Mouse (Mus musculus): ENCODE measurements around the gene Pknox1. TPM values are rescaled to one million over a fixed set of nuclear protein-coding genes. Genes with fewer than 3 reads are reported as not detected.

The Pknox1 gene
- total and polyA plus RNA-seq, 2 experiments from 2014 or later = 8.7 to 74.0 TPM

DNA sequence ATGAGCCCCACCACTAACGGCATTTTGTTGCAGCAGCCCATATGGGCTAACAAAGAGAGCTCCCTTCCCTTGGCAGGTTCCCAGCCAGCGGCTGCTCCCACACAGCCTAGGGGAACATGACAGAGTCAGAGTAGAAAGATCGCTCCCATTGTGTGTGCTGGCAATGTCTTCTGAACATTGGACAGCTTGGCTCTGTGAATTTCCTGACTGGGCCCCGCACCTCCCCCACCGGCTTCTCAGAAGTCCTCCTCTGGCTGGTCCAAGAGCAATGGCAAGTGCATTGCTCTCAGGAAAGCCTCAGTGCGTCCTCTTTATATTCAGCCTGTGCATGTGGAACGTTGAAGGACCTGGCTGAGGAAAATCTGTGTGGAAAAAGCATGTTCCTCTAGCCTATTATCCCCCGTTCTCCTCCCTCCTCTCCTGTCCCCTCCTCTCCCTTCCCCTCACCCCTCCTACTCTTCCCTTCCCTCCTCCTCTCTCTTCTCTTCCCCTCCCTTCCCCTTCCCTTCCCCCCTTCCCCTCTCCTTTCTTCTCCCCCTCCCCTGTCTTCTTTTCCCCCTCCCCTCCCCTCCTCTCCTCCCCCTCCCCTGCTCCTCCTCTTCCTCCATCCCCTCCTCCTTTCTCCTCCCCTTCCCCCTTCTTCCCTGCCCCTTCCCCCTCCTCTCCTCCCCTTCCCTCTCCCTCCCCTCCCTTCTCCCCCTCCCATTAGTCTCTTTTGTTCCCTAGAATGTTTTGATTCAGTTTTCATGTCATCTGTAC is 28.5 kb upstream of the Pknox1 start:
- TF ChIP-seq EP300 (IDR thresholded peaks at IDR 0.05; ENCODE audit: low read depth) = no peak
- TF ChIP-seq CTCF (IDR thresholded peaks at IDR 0.05; ENCODE audit: low read depth) = no peak
- peaks cover 7% of the 10 kb centered on the region; the same call in 1 of the 2 replicates for H3K4me1 ChIP-seq (ENCODE audit: control insufficient read depth, insufficient read depth)
- peak; percentile 92 for ATAC-seq (ENCODE audit: insufficient read depth, low read depth)
- H3K27me3 ChIP-seq (ENCODE audit: control insufficient read depth, insufficient read depth, low read length) = no peaks in the 10 kb centered on the region
- no peak overlapping the region for H3K9ac ChIP-seq (replicated peaks; ENCODE audit: low read depth, low read length)
- peak overlapping the region; percentile 78 for H3K27ac ChIP-seq (ENCODE audit: low read depth)
- H3K9me3 ChIP-seq (replicated peaks; ENCODE audit: control insufficient read depth, low read length) = no peaks in the 10 kb centered on the region
- H3K36me3 ChIP-seq (replicated peaks; ENCODE audit: control insufficient read depth, insufficient read depth, low read length) = peaks cover 12% of the 10 kb centered on the region
- H3K4me3 ChIP-seq (ENCODE audit: low read depth, low read length) = no peak overlapping the region
- H3K4me2 ChIP-seq (ENCODE audit: low read depth, low read length) = 0 out of 2 replicates have a peak overlapping the region, but pooled peaks have one; percentile 3
- WGBS = 29% methylated on average over 8 of the region's 8 CpGs
- DNase-seq (ENCODE audit: low spot score) = peak; percentile 72

DNA sequence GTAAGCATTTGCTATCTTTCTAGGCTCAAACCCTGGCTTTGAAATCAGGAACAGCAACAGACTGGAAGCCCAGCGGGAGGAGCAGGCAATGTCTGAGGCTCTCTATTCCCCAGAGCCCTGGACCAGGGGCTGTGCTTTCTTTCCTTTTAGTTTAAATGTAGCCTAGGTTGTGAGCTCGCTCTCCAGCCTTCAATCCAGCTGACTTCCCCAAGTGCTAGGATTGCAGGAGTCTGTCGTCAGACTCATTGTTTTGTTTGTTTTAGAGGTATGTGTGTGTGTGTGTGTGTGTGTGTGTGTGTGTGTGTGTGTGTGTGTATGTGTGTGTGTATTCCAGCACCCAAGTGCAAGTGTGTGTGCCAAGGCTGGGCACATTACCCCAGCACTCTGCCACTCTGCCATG is 24.4 kb upstream of the Pknox1 start:
- WGBS = 50% methylated on average over 3 of the region's 3 CpGs
- Histone ChIP-seq H3K4me3 (ENCODE audit: low read depth, low read length) (no peak overlapping the region), H3K9me3 (replicated peaks; ENCODE audit: control insufficient read depth, low read length) (no peaks in the 10 kb centered on the region), H3K4me2 (ENCODE audit: low read depth, low read length) (no peak overlapping the region), H3K27ac (ENCODE audit: low read depth) (no peak overlapping the region), H3K4me1 (ENCODE audit: control insufficient read depth, insufficient read depth) (peaks cover 4% of the 10 kb centered on the region; the same call in 1 of the 2 replicates), H3K27me3 (ENCODE audit: control insufficient read depth, insufficient read depth, low read length) (no peaks in the 10 kb centered on the region), H3K36me3 (replicated peaks; ENCODE audit: control insufficient read depth, insufficient read depth, low read length) (no peaks in the 10 kb centered on the region), H3K9ac (replicated peaks; ENCODE audit: low read depth, low read length) (no peak overlapping the region)
- TF ChIP-seq CTCF (IDR thresholded peaks at IDR 0.05; ENCODE audit: low read depth) (no peak), EP300 (IDR thresholded peaks at IDR 0.05; ENCODE audit: low read depth) (no peak)
- no peak for ATAC-seq (ENCODE audit: insufficient read depth, low read depth)
- DNase-seq (ENCODE audit: low spot score) = no peak

DNA sequence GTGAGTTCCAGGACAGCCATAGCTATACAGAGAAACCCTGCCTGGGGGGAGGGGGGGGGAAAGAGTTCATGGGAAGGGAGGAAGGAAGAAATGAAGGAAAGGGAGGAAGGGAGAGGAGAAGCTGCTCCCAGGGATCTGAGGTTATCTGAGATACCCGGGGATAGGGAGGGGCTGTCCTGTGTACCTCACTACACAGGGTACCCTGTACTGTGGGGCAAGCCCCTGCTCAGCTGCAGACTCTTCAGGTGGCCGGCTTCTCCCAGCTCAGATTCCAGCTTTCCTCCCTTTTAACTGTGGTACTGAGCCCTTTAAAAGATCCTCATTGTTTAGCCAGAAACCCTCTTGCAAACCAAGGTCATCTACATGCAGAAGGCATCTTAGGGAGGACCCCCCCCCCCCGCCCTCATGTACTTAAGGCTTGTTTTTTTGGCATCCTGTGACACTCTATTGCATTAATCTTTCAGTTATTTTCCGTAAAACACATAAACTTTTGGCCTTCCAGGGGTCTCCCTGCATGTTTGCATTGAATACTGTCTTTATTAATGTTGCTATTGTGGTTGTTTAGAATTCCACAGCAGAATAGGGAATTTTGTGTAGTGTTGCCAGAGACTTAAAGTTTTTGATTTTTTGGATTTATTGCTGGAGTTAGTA is 23.6 kb upstream of the Pknox1 start:
- Histone ChIP-seq H3K36me3 (replicated peaks; ENCODE audit: control insufficient read depth, insufficient read depth, low read length) (no peaks in the 10 kb centered on the region), H3K4me2 (ENCODE audit: low read depth, low read length) (no peak overlapping the region), H3K4me3 (ENCODE audit: low read depth, low read length) (no peak overlapping the region), H3K9ac (replicated peaks; ENCODE audit: low read depth, low read length) (no peak overlapping the region), H3K27me3 (ENCODE audit: control insufficient read depth, insufficient read depth, low read length) (no peaks in the 10 kb centered on the region), H3K27ac (ENCODE audit: low read depth) (no peak overlapping the region), H3K4me1 (ENCODE audit: control insufficient read depth, insufficient read depth) (no peaks in the 10 kb centered on the region), H3K9me3 (replicated peaks; ENCODE audit: control insufficient read depth, low read length) (no peaks in the 10 kb centered on the region)
- DNase-seq (ENCODE audit: low spot score) = no peak
- 73% methylated on average over 4 of the region's 4 CpGs for WGBS
- TF ChIP-seq CTCF (IDR thresholded peaks at IDR 0.05; ENCODE audit: low read depth) (no peak), EP300 (IDR thresholded peaks at IDR 0.05; ENCODE audit: low read depth) (no peak)
- ATAC-seq (ENCODE audit: insufficient read depth, low read depth) = no peak

DNA sequence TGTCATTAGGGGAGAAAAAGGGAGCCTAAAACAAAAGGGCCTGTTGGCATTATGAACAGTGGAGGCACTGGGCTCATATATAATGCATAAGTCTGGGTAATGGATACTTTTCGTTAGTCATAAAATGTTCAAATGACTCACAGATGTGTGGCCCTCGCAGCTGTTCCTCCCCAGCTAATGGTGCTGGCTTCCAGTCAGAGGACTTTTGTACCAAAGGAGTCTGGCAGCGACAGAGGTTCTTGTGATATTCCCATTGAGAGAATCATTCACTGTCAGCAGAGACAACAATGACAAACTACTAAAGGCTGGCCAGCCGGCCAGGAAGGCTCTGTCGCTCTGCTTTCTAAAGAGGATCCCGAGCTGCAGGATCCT is 23.1 kb upstream of the Pknox1 start:
- no peak for ATAC-seq (ENCODE audit: insufficient read depth, low read depth)
- WGBS = 42% methylated on average over 6 of the region's 6 CpGs
- peak; percentile 19 for DNase-seq (ENCODE audit: low spot score)
- Histone ChIP-seq H3K4me1 (ENCODE audit: control insufficient read depth, insufficient read depth) (no peaks in the 10 kb centered on the region), H3K9me3 (replicated peaks; ENCODE audit: control insufficient read depth, low read length) (no peaks in the 10 kb centered on the region), H3K4me3 (ENCODE audit: low read depth, low read length) (no peak overlapping the region), H3K9ac (replicated peaks; ENCODE audit: low read depth, low read length) (no peak overlapping the region), H3K27me3 (ENCODE audit: control insufficient read depth, insufficient read depth, low read length) (no peaks in the 10 kb centered on the region), H3K36me3 (replicated peaks; ENCODE audit: control insufficient read depth, insufficient read depth, low read length) (no peaks in the 10 kb centered on the region), H3K4me2 (ENCODE audit: low read depth, low read length) (no peak overlapping the region), H3K27ac (ENCODE audit: low read depth) (no peak overlapping the region)
- TF ChIP-seq CTCF (IDR thresholded peaks at IDR 0.05; ENCODE audit: low read depth) (no peak), EP300 (IDR thresholded peaks at IDR 0.05; ENCODE audit: low read depth) (no peak)

DNA sequence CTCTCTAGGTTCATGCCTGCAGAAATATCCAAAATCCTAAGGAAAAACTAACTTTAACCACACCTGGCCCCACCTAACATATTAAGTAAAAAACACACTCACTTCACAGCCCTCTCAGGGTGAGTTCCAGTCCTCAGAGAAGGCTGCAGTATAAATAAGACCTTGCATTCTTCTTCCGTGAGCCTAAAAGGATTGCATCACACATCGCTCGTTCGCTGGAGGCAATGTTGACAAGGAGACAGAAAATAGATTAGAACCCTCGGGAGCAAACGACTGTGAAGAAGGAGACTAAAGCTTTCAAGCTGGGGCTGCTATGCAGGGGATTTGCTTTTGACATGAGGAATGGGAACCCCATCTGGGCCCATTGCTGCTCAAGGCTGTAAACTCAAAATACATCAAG is 21.0 kb upstream of the Pknox1 start:
- Histone ChIP-seq H3K36me3 (replicated peaks; ENCODE audit: control insufficient read depth, insufficient read depth, low read length) (no peaks in the 10 kb centered on the region), H3K9me3 (replicated peaks; ENCODE audit: control insufficient read depth, low read length) (no peaks in the 10 kb centered on the region), H3K9ac (replicated peaks; ENCODE audit: low read depth, low read length) (no peak overlapping the region), H3K4me3 (ENCODE audit: low read depth, low read length) (no peak overlapping the region), H3K4me2 (ENCODE audit: low read depth, low read length) (no peak overlapping the region), H3K27ac (ENCODE audit: low read depth) (no peak overlapping the region), H3K4me1 (ENCODE audit: control insufficient read depth, insufficient read depth) (no peaks in the 10 kb centered on the region), H3K27me3 (ENCODE audit: control insufficient read depth, insufficient read depth, low read length) (no peaks in the 10 kb centered on the region)
- WGBS = 19% methylated on average over 6 of the region's 6 CpGs
- no peak for DNase-seq (ENCODE audit: low spot score)
- no peak for ATAC-seq (ENCODE audit: insufficient read depth, low read depth)
- no peak for TF ChIP-seq CTCF (IDR thresholded peaks at IDR 0.05; ENCODE audit: low read depth)
- no peak for TF ChIP-seq EP300 (IDR thresholded peaks at IDR 0.05; ENCODE audit: low read depth)

Data from heart, postnatal 0 days (tissue).